Mouse (Mus musculus) MEL-GATA-1-ER (cell line): ENCODE measurements around the gene Fam214a.
A peak's percentile ranks its signal among the peaks of the same experiment; 100 is the strongest.
"Not testable (repeated sequence)": the region's sequence is repeated elsewhere in the genome, so short reads cannot be mapped to it uniquely, and the experiment has no call there.

Experiments
- DNase-seq: peaks from one replicate; pipeline ENCODE4 v3.0.0-alpha.2; 2012; ENCODE audit warnings: low read depth; ENCODE audit errors: extremely low read depth

Fam214a gene

DNA sequence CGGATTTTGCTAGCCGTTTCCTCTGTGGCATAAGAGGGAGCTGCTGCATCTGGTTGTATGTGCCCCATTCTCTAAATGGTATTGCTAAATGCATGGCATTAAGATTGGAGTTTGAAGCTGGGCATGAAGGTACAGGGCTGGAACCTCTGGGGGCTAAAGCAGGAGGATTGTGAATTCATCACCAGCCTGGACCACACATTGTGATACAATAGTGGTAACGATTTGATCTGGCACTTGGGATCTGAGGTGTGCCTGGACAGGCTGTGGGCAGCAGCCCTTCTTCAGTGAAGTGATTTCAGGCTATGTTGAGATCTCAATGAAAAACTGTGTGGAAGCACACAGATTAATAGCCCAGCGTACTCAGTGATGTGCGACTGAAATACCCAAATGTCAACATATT is 26.7 kb downstream of the Fam214a start:
- no peak for DNase-seq

GRCm38 (mm10) chr9:74979866-74980265 is 27.2 kb downstream of the Fam214a start:
- no peak for DNase-seq

GRCm38 (mm10) chr9:74981663-74982111 is 29.0 kb downstream of the Fam214a start:
- no peak for DNase-seq

GRCm38 (mm10) chr9:74982193-74982592 is 29.5 kb downstream of the Fam214a start:
- DNase-seq = no peak

GRCm38 (mm10) chr9:74982722-74983121 is 30.0 kb downstream of the Fam214a start:
- DNase-seq = not testable (repeated sequence)

DNA sequence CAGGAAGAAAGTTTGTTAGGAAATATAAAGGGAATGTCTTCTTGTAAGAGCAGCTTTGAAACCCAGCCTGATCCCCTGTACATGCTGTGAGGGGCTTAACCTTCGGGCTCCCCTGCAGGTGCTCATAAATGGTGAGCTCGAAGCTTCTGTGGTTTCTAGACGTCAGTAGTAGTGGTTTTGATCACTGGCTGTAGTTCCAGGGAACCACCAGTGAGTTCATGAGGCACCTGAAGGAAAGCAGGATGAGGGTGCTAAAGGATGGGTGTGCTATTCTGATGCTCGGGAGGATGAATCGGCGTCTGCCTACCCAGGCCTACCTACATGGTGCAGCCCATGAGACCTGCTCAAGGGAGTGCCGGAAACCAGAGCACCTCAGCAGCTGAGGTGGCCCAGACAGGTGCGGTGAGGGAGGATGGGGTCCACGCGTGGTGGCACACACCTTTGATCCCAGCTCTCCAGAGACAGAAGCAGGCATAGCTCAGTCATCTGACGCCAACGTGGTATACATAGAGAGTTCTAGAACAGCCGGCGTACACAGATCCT is 32.6 kb downstream of the Fam214a start:
- DNase-seq = no peak

- no peak for DNase-seq
Measured at GRCm38 (mm10) chr9:74985770-74986169, 33.1 kb downstream of the Fam214a start.

DNA sequence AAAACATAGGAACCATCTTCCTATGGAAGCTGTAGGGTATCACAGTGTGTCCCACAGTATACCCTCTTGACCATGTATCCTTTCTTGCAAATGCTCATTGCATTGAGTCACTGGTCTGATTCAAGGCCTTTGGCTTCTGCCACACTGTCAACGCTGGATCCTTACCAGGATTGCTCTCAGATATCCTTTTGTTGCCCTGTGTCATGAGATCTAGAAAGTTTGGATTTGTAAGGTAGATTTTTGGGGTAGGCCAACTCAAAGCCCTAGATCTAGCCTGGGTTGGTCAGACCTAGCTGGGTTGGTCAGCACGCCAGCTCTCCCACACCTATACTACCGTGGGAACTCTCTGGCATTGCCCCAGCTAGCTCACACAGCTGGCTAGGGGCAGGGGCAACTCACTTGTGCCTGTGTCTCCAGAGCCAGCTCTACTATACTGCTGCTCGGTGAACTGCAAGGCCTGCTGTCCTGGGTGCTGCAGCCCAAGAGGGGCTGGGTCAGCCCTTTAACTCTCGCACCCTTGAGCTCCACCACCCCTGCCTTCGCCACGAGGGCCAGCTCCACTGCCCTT is 36.3 kb downstream of the Fam214a start:
- no peak for DNase-seq

DNA sequence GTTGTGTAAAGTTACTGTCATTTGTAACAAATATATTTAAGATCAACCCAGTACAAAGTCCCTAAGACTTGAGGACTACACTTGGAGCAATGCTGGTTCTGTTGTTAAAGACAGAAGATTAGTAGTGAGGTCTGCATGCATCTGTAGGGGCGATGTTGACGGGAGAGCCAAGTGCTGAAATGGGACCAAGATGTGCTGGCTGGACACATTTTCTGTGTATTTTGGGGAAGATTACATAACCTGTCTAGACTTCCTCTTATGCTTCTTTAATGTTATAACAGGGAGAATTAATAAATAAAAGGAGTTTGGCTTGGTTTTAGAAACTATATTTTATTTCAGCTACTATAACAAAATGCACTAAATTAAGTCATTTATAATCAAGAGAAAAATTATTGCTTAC is 37.3 kb downstream of the Fam214a start:
- no peak for DNase-seq

DNA sequence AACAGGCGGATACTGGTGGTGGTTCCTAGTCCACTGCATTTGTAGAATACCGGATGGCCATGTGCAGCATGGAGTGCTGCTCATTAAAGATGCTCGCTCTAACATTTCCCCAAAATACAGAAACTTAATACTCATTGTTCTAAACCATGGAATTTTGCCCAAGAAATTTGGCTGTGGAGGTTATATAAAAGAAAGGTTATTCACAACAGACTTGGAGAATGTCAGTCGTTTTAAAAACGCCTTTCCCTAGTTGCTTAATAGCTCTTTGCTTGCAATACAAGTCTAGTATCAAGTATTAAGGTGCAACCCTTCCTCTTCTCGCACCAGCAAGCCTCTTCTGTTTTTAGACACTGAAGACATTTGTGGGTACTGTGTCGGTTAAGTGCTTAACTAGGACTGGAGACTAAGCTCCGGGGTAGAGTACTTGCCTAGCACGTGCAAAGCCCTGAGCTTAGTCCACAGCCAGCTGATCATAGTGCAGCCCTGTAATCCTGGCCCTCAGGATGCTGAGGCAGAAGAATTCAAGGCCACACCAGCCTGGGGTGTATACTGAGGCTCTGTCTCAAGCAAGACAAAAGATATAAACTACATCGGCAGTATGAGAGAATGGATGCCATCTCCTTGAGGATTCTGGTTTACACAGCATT is 42.0 kb downstream of the Fam214a start:
- no peak for DNase-seq

GRCm38 (mm10) chr9:74996349-74996748 is 43.7 kb downstream of the Fam214a start:
- DNase-seq = peak; percentile 15

GRCm38 (mm10) chr9:74997976-74998375 is 45.3 kb downstream of the Fam214a start:
- DNase-seq = no peak

DNA sequence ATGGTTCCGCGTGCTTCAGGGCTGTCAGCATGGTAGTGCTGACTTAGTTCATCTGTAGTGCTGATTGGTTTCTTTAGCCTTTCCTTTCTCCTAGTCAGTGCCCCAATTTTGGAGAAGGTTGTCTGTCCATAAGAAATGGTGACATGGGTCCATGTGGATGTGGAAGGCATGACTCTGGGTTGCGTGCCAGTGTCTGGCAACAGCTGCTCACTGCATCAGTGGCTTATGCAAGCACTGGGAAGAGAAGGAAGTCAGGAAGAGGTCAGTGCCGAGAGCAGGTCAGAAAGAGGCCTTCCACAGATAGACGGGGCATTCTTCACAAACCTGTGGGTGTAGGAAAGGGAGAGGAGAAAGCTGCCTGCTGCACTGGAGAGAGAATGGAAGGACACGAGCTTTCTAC is 48.3 kb downstream of the Fam214a start:
- DNase-seq = no peak

DNA sequence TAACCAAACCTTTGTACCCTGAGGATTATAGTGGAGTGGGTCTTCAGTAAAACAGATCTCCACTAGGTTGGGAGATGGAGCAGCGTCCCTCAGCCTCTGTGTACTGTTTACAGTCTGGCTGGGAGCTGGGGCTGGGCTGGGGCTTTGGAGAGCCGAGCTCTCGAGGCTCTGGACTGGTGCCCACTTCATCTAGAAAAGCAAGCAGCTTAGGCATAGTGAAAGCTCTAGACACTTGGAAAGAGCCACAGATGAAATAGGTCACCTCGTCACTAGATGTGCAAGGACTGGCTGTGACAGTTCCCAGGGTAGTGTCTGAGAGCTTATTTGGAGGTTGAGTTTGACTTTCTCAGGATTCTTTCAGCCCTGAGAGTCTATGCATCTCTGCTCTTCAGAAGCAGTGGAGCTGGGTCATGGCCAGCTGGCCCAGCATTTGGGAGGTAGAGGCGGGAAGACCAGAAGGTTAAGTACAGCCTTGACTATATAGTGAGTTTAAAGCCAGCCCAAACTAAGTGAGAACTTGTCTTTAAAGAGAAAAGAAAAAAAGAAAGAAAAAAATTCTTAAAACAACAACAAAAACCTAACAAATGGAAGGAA is 49.0 kb downstream of the Fam214a start:
- DNase-seq = no peak

GRCm38 (mm10) chr9:75002262-75002661 is 49.6 kb downstream of the Fam214a start:
- no peak for DNase-seq

DNA sequence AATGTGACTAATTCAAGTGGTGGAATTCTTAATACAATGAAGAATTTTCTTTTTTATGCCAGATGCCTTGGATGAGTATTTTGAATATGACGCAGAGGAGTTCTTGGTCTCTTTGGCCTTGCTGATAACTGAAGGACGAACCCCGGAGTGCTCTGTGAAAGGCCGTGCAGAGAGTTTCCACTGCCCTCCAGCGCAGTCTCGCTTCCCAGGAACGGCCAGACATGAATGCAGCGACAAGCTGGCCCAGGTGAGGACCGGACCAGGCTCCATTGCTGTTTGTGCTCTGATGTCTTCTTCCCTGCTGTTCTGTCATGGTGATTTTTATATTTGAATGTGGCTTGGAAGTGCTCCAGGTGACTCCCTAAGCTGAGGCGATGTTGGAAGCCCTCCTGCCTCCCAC is 51.5 kb downstream of the Fam214a start:
- no peak for DNase-seq

- DNase-seq = no peak
Measured at GRCm38 (mm10) chr9:75016591-75016990, 63.9 kb downstream of the Fam214a start.

GRCm38 (mm10) chr9:75019181-75019580 is 66.5 kb downstream of the Fam214a start:
- DNase-seq = no peak

DNA sequence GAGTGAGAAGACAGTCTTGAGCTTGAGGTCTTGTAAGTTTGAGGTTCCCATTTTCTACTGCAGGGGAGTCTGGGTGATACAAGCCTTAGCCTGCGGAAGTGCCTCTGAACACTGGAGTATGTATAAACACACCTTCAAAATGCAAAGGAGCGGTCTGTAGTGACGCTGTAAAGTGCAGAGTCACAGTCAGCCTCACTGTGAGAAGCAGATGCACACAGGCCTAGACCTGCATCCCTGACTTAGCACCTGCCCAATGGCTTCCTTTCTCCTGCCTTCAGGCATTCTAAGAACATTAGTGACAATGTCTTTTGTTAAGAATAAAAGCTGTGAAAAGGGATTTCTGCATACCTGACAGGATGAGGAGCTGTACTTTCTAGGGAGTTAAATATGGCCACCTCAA is 66.9 kb downstream of the Fam214a start:
- DNase-seq = no peak

- no peak for DNase-seq
Measured at GRCm38 (mm10) chr9:75020561-75020960, 67.9 kb downstream of the Fam214a start.

DNA sequence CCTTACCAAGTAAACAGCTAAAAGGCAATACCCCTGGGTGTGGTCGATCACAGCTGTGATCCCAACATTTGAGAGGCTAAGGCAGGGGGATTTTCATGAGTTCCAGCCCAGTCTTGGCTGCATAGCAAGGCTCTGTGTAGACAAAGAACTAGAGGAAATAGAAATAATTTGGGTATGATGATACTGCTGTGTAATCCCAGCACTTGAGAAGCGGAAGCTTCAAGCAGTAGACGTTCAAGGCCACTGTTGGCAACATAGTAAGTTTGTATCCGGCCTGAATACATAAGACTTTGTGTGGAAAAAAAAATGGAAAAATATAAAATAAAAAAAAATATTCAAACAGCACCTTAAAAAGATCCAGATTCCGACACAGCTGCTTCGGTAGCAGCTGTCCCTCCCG is 69.9 kb downstream of the Fam214a start:
- DNase-seq = no peak

DNA sequence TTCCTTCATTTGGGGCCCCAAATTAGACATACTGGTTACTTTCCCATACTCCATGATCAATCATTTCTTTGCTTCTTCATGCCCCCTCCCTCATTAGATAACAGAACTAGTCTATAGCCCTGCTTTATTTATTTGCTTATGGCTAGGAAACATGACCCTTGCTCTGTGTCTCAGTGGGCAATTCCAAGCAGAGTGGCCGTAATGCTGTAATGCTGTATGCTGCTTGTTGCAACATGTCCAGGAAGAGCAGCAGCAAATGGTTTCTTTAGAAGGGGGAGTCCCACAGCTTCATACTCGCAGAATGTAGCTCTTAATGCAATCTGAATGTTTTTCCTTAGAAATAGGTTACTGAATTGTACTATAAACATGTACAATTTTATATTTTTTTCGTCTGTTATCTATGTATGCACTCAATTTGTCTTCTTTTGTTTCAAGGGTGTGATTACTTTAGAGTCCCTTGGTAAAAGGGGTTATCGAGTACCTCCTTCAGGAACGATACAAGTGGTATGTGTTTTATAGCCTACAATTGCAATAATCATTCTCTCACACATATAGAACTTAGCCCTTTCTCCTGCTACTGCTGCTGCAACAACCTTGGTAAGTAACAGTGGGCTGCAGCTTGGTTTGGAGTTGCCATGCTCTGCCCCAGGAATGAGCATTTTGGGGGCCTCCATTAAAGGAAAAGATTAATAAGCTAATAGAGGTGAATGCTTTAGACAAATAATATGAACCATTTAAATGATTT is 70.6 kb downstream of the Fam214a start:
- no peak for DNase-seq
